ENCODE assay signal across 10 mouse cellular contexts in the genomic region with DNA sequence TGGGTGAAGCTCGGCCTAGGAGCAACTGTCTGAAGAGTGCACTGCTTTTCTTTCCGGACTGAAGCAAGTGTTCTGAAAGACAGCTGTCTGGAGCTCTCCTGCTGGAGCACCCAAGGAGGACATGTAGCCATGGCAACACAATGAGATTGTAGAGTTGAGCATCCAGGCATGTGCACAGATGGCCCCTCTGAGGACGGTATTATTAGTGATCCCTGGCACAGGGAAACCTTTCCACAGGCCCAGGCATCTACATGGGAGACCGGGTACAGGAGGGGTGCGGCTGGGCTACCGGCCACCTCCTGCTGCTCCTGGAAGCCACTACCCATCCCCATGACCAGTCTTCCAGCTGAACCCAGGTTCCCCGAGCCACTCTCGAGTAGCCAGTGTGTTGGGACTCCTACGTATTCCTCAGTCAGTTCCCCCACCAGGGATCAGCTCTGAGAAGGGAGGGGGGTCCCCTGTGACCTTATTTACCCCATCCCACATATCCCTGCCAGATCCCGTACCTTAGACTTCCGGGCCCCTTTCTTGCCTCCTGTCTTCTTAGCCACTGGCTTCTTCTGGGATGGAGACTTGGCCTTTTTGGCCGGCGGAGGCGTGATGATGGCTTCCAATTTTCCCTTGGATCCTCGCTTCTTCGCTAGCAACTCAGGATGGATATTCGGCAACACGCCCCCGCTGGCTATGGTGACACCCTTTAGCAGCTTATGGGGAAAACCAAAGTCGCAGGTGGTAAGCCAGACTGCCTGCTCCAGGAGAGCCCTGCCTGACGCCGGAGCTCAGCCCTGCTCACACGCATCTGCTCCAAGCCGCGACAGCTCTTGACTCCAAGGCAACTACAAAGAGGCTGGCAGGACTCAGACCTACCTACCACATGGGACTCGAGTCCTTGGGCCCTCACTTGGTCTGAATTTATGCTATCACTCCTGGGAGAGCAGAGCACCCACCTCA. TPM values are rescaled to one million over a fixed set of nuclear protein-coding genes. Genes with fewer than 3 reads are reported as not detected.
DNase-seq lines count a peak whose midpoint lies in the region; ATAC-seq lines count a peak whose summit lies in the region.
"Had no signal": no experiment of that assay in that cellular context is flagged by ENCODE, and none has a peak within 500 bp of the region (broad histone marks: within the 10 kb centered on the region; RNA-seq: fewer than 3 reads in every experiment).

No protein-coding gene starts in this region.

- no peaks in the 10 kb centered on the region for H3K27me3 ChIP-seq in forebrain, embryonic 14.5 days (replicated peaks; ENCODE audit: control insufficient read depth, insufficient read depth, low read length)
- no peaks in the 10 kb centered on the region for H3K27me3 ChIP-seq in stomach, embryonic 15.5 days (replicated peaks)
- H3K27me3 ChIP-seq: heart, embryonic 15.5 days had no signal

- H3K4me2 ChIP-seq in forebrain, embryonic 14.5 days (ENCODE audit: low read length), result no peak overlapping the region
- no peak overlapping the region for H3K4me2 ChIP-seq in stomach, embryonic 15.5 days
- H3K4me2 ChIP-seq: heart, embryonic 15.5 days; lung, embryonic 14.5 days had no signal

- WGBS in forebrain, embryonic 14.5 days, result 86% methylated on average over 26 of the region's 26 CpGs
- 92% methylated on average over 26 of the region's 26 CpGs for WGBS in stomach, embryonic 15.5 days

- DNase-seq in right cerebral cortex, postnatal 14 days, result peak; percentile 40
- DNase-seq in right cerebral cortex, postnatal 36 days (ENCODE audit: low spot score in 2 of 2), result no peak
- DNase-seq in forebrain, embryonic 14.5 days (ENCODE audit: low spot score), result peak; percentile 67
- peak; percentile 74 for DNase-seq in layer of hippocampus, adult 9-11 months
- no peak for DNase-seq in heart, adult 11 months
- no peak for DNase-seq in kidney, adult 11 months
- DNase-seq: lung, embryonic 14.5 days had no signal

- H3K9ac ChIP-seq in forebrain, embryonic 14.5 days (ENCODE audit: low read length), result no peak overlapping the region
- H3K9ac ChIP-seq in stomach, embryonic 15.5 days, result no peak overlapping the region
- H3K9ac ChIP-seq: heart, embryonic 15.5 days; lung, embryonic 14.5 days had no signal

- no peaks in the 10 kb centered on the region for H3K9me3 ChIP-seq in forebrain, embryonic 14.5 days (replicated peaks; ENCODE audit: control insufficient read depth, low read length)
- no peaks in the 10 kb centered on the region for H3K9me3 ChIP-seq in stomach, embryonic 15.5 days
- H3K9me3 ChIP-seq: heart, embryonic 15.5 days had no signal

- H3K4me3 ChIP-seq in forebrain, embryonic 14.5 days (ENCODE audit: low read depth, low read length), result no peak overlapping the region
- H3K4me3 ChIP-seq in stomach, embryonic 15.5 days (replicated peaks), result no peak overlapping the region
- H3K4me3 ChIP-seq: heart, embryonic 15.5 days had no signal

- peaks cover 53% of the 10 kb centered on the region for H3K36me3 ChIP-seq in forebrain, embryonic 14.5 days (ENCODE audit: control insufficient read depth, insufficient read depth, low read length)
- H3K36me3 ChIP-seq in stomach, embryonic 15.5 days, result peaks cover 19% of the 10 kb centered on the region

- H3K4me1 ChIP-seq in forebrain, embryonic 14.5 days (ENCODE audit: control insufficient read depth, insufficient read depth, low read length), result peaks cover 7% of the 10 kb centered on the region; the same call in 1 of the 2 replicates
- peaks cover 39% of the 10 kb centered on the region for H3K4me1 ChIP-seq in stomach, embryonic 15.5 days

- peak; percentile 40; the same call in 1 of the 2 replicates for ATAC-seq in forebrain, embryonic 14.5 days
- no peak for ATAC-seq in stomach, embryonic 15.5 days (ENCODE audit: insufficient read depth, low FRiP score, low read depth)
- no peak for ATAC-seq in erythroblast, adult 5-6 weeks (replicated peaks; ENCODE audit: low FRiP score, poor library complexity, severe bottlenecking)

- peak overlapping the region; percentile 70 for H3K27ac ChIP-seq in forebrain, embryonic 14.5 days (ENCODE audit: low read depth, low read length)
- peak overlapping the region; percentile 89 for H3K27ac ChIP-seq in stomach, embryonic 15.5 days

RNA-seq across cellular contexts. Expression of a gene that starts 32.1 kb away (rescaled TPM):
- 422 and 438 TPM in 2 replicates for polyA plus RNA-seq in forebrain, embryonic 14.5 days (2014; fragmentation: Nextera tagmentation; extraction: Ambion mirVana)
- 311 and 348 TPM in 2 replicates for polyA plus RNA-seq in stomach, embryonic 15.5 days (2015; fragmentation: Nextera tagmentation; extraction: Ambion mirVana)
- total RNA-seq in erythroblast, adult 5-6 weeks (2015; ENCODE audit: low replicate concordance), result 54.5 and 67.6 TPM in 2 replicates
- total RNA-seq in erythroblast, adult 5-6 weeks (2017; ENCODE audit: low replicate concordance), result 88.9 and 102 TPM in 2 replicates

Comparison
In these comparisons a context has a peak if more than half of its experiments do, and no peak if none do; other contexts are left out.
1. DNase-seq: peak in right cerebral cortex, postnatal 14 days (single experiment), forebrain, embryonic 14.5 days (single experiment) and layer of hippocampus, adult 9-11 months (single experiment); none in right cerebral cortex, postnatal 36 days (0 of 2), heart, adult 11 months (single experiment) and kidney, adult 11 months (single experiment).